Mouse (Mus musculus): ENCODE results near the gene Ptger3.

The Ptger3 gene

DNA sequence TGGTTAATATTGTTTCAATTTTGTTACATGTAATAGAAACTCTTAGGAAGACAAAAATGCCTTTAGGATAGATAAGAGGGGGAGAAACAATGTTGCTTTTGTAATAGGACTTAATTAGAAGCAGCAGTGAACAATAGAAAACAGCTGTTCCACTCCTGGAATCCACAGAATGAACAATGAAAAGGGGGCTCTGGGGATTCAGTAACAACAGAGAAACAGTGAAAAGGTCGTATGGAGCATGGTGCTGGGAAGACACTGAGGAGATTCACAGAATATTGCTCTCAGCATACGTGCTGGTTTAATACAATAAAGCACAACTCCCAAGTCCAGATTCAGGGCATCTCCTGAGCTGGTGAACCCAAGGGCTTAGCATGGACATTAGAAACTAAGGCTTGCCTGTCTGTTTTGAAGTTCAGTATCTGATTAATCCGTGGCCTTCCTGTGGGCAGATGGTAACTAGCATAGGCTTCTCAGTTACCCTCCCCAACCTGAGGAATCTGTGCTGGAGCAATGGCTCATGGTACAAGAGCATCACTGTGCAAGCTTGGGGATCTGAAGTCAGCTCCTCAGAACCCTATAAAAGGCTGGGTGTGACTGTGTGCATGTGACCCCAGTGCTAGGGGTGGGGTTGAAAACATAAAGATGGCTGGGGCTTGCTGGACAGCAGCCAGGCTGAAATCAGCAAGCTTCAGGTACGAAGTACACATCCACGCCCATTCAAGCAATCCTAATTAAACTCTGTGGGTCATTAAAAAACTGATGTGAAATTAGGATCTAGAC, 16.1 kb downstream of the Ptger3 start:
- DNase-seq (ENCODE audit: low spot score in 2 of 2), result no peak

DNA sequence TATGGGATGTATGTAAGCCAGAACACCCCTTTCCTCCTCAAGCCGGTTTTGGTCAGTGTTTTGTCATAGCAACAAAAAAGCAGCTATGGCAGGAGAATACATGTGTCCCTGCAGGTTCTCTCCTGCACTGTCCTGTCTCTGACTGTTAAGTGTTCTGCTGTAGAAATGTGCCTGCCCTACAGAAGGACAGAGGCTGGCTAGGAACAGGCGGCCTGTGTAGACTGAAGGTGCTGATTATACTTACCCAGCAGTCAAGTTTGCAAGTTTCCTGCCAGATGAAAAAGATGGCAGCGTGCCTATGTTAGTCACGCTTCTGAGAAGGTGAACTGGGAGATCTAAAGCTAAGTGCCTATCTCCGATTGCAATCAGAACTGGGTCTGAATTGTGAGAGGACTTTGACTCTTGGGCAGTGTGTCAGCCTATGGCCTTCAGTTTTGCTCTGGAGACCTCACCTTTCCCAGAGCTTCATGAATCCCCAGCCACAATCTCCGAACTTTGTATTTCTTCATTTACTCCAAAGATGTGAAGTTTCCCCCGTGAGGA, 31.2 kb downstream of the Ptger3 start:
- DNase-seq (ENCODE audit: low spot score in 2 of 2), result no peak

DNA sequence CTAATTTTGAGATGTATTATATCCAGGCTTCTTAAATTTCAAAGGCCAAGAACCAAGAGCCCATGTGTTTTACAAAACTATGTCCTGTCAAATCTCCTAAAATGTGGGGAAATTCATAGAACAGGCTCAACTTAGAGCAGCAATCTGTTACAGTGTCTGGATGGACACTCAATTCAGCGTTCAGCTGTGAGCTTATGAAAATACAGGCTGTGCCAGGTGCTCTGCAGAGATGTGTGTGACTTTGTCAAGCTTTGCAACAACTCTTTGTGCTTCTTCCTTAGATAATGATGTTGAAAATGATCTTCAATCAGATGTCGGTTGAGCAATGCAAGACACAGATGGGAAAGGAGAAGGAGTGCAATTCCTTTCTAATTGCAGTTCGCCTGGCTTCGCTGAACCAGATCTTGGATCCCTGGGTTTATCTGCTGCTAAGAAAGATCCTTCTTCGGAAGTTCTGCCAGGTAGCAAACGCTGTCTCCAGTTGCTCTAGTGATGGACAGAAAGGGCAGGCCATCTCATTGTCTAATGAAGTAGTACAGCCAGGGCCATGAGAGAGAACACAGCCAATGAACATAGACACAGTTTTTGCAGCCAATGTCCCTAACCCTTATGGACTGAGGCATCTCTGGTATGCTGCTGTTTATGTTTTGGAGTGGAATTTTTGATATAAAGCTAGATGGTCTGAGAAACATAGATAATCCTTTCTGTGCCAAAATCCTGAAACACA, 38.2 kb downstream of the Ptger3 start:
- DNase-seq (ENCODE audit: low spot score in 2 of 2), result no peak

DNA sequence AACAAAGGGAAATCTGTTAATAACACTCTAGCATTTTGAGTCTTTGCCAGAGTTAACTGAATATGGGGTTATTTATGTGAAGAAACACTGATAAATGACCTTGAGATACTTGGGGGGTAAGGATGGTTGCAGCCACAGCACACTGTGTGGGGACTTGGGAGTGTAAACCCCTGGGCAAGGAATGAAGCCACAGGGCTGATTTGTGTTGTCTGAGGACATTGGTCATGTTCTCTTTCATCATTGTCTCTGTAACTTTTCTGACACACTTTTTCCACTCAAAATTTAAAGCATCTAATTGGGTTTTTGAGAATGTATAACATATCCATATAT, 38.7 kb downstream of the Ptger3 start:
- no peak for DNase-seq (ENCODE audit: low spot score in 2 of 2)

DNA sequence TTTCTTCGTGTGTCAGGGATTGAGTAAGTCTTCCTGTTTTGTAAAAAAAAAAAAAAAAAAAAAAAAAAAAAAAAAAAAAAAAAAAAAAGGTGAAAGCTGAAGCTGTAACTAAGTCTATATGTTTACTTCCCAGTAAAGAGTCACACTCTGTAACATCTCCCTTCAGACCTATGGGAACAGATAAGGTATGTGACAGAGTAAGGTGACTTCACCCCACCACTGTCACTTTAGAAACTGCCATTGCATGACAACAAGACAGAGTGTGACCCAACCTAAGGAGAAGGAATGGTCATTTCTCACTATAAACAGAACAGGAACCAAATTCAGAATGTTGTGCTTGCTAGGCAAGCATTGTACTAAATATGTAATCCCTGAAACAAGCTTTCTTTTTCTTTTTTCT, 46.9 kb downstream of the Ptger3 start:
- no peak for DNase-seq (ENCODE audit: low spot score in 2 of 2)

DNA sequence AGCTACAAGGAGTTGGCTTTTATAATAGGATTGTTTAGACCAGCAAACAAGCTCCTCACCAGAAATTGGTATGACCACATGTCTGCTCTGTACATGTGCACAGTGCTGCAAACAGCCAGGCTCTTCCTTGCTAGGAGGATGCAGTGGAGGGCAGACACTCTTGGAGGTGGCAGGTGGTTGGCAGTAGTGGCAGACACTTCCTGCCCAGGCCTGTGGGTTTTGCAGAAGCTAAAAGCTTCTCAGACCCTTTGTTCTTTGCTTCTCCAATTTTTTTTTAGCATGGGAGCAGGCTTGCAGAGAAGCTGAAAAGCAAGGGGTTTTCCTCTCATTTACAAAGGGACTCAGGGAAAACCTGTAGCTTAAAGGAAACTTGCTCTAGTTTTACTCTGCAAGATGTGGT, 50.3 kb downstream of the Ptger3 start:
- no peak for DNase-seq (ENCODE audit: low spot score in 2 of 2)

DNA sequence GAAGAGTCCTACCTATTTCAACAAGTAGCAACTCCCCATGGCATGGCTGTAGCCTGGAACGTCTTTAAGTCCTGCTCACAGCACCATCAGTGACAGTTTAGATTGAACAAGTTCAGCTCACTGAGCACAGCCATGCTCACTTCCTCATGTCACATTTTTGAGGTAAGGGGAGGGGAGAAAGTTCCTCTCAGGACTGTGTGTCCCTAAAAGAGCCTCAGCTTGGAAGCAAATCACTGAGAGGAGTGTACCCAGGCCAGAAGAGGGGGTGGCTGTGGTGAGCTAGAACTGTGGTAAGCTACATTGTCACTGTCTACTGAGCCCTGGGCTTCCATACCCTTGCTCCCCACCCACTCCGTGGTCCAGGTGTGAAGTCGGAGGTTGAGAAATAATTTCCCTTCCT, 60.7 kb downstream of the Ptger3 start:
- no peak for DNase-seq (ENCODE audit: low spot score in 2 of 2)

DNA sequence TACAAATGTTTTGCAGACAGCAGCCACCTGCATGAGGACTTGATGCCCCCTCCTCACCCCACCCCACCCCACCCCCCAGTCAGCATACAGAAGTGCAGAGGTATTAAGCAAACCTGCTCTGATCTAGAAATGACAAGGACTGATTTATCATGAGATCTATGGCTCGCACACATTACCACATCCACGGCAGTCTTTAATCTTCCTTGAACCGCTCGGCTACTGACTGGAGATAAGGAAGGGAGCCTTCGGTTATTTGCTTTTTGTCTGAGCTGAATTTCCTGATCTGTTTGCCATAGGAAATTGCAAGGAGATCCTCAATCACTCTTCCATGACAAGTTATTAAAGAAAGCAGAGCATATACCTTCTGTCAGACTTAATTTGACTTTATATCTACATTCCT, 64.0 kb downstream of the Ptger3 start:
- no peak for DNase-seq (ENCODE audit: low spot score in 2 of 2)

DNA sequence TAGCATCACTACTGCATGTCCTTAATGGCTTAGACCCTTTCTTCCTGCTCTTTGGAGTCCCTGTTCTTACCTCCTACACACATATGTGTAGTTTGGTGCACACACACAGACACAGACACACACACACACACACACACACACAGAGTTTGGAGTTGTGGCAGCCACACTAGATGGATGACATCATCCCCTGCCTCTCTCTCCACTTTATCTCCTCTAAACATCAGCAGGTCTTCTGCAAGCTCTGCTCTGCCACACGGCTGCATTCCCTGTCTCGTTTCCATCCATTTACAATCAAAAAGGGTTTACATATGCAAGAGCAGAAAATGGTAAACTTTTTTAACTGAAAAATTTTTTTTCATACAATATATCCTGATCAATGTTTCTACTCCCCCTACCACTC, 64.7 kb downstream of the Ptger3 start:
- DNase-seq (ENCODE audit: low spot score in 2 of 2), result no peak

DNA sequence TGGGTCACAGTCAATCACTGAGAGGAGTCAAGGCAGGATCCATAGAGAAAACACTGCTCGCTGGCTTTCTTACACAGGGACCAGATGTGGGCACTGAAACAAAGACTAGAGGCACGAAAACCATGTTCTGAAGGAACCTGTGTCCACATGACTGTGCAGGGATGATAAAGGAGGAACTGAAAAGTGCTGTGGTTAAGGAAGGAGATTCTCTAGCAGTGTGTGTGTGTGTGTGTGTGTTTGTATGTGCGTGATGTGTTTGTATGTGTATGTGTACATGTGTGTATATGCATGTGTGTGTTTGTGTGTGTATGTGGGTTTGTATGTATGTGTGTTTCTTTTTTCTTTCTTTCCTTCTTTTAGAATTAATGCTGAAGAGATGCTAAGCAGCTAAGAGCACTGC, 67.7 kb downstream of the Ptger3 start:
- no peak for DNase-seq (ENCODE audit: low spot score in 2 of 2)

DNA sequence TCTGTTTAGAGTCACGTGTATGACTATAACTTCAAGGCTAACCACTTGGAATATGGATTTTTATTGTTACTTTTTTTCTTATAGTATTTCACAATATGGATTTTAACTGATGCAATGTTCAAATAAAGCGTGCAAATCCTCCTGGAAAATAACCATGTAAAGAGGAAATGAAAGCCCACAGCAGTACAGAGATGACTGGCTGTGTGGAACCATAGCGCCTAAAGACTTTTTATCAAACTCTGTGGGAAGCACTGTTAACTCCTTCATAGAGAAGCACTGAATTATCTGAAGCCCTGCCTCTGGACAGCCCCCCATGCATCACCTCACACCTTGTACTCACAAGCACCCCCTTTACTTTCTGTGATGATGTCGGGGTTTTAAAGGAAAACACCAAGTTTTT, 69.0 kb downstream of the Ptger3 start:
- no peak for DNase-seq (ENCODE audit: low spot score in 2 of 2)

DNA sequence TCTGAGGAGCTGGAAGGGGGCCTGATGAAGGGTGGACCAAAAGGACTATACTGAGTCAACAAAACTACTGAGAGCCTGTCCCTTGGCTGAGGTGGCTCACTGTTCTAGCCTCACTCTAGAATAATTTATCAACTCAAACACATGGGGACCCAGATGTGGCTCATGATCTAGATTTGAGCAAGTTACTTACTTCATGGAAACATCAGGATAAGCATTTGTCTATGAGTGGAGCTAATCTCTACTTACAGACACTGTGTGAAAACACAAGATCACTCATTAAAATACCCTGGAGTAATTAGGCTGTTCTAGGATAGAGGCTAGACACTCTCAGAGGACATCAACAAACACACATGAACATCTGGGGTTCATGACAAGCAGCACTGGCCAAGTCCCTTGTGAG, 70.2 kb downstream of the Ptger3 start:
- DNase-seq (ENCODE audit: low spot score in 2 of 2), result no peak

DNA sequence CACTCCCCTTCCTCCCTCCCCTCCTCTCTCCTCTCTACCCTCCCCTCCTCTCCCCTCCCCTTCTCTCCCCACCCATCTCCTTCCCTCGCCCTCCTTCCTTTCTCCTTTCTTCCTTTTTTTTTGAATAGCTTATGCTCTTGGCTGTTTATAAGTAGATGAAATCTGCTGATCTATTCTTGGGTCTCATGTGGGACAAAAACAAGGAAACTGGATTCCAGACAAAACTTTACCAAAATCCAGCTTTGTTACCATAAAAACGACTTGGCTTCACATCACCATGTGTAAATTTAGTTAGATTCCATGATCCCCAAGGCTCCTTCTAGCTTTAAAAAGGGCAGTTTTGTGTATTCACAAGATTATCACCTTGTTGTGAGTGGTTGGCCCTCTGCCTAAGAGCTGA, 70.6 kb downstream of the Ptger3 start:
- no peak for DNase-seq (ENCODE audit: low spot score in 2 of 2)

DNA sequence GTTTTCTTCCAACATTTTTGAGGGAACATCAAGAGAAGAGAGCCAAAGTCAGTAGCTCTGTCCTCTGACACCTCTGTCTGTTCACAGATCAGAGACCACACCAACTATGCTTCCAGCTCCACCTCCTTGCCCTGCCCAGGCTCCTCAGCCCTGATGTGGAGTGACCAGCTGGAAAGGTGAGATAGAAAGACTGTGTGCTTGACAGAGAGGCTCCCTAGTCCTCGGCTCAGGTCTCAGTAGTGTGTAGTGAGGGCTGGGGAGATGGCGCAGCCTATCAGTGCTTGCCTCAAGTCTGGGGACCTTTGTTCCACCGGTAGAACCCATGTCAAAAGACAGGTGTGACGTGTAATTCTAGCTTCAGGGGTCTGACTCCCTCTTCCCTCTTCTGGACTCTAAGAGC, 74.9 kb downstream of the Ptger3 start:
- DNase-seq (ENCODE audit: low spot score in 2 of 2), result no peak

DNA sequence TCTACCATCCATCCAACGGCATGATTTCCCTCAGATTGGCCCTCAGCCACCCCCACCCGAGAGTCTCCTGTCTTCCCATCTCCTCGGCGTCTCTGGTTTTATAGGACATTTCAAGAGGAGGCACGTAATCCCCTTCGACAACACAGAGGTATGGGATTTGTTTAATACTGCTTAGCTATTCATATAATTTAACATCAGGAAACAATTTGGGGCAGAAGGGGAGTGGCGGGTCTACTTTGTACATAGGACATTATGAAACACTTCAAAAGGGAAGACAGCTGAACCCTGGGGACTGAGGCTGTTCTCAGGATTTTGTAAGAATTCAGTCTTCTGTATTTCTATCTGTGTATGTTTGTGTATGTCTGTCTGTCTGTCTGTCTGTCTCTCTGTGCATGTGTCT, 94.9 kb downstream of the Ptger3 start:
- DNase-seq (ENCODE audit: low spot score in 2 of 2), result no peak

DNA sequence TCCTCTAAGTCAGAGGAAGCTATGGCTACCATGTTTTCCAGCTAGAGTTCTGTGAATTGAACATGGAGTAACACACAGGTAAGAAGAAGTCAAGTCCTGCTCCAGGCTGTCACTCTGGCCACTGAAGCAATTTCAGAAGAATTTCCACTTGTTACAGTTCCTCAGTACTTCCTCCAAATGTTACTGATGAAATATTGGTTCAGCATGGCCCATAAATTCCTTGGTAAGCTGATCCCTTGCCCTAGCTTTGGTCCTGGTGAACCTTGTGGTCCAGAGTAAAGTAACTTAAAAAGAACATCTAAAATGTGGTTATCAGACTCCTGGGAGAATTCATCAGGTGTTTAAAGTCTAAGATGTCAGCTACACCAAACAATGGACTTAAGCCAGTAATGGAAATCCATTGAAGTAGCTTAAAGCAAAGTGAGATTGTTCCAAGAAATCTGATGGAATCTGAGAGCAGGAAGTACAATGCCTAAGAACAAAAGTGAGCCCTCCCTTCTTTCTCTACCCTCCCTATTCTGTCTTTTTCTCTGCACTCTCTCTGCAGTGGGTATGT, 97.9 kb downstream of the Ptger3 start:
- DNase-seq (ENCODE audit: low spot score in 2 of 2), result no peak

DNA sequence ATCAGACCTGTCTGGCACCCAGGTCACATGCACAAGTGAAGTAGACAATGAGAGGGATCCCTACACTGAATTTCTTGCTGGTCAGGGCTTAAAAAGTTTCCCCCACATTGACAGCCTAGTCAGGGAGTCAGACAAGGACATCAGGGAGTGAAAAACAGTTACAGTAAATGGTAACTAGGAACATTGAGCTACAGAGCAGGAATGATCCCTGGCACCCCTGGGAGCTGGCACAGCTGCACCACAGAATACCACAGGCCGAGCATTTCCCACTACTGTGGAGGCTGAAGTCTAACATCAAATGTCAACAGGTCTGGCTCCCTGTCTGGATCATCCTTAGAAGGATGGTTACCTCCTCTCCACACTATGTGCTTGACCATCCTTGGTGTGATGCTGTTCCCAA, 98.8 kb downstream of the Ptger3 start:
- DNase-seq (ENCODE audit: low spot score in 2 of 2), result no peak

DNA sequence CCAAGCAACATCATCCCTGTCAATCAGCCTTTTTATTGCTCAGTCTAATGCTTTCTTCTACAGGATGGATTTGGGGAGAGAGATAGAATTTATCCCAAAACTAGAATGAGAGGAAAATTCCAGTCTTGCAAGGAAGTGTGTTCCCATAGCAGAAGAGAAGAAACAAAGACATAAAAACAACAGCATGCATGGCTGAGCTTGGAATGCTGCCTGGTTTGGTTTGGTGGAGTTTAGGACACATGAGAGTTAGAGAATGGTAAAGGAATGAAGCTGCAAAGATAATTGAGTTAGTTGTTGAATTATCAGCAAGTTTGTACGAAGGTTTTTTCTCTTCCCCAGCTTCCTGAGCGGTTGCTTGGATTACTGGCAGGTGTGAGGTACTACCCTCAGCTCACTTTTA, 99.5 kb downstream of the Ptger3 start:
- DNase-seq (ENCODE audit: low spot score in 2 of 2), result no peak

DNA sequence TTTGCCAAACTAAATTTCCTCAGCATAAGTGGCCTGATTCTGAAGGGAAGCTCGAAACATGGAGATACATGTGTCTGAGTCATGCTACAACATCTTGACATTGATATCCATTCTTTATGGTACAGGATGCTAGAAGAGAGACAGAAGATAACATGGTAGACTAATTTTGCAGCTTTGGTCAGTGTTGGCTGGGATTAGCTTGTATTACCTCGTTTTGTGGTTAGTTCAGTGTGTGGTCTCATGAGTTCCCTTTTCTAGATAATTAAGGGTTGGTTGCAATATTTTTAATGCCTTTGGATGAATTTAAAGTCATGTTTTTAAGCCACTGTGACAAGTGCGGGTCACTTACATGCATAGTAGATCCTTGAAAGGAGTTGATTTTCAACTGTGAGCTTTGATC, 119.4 kb downstream of the Ptger3 start:
- DNase-seq (ENCODE audit: low spot score in 2 of 2), result no peak

DNA sequence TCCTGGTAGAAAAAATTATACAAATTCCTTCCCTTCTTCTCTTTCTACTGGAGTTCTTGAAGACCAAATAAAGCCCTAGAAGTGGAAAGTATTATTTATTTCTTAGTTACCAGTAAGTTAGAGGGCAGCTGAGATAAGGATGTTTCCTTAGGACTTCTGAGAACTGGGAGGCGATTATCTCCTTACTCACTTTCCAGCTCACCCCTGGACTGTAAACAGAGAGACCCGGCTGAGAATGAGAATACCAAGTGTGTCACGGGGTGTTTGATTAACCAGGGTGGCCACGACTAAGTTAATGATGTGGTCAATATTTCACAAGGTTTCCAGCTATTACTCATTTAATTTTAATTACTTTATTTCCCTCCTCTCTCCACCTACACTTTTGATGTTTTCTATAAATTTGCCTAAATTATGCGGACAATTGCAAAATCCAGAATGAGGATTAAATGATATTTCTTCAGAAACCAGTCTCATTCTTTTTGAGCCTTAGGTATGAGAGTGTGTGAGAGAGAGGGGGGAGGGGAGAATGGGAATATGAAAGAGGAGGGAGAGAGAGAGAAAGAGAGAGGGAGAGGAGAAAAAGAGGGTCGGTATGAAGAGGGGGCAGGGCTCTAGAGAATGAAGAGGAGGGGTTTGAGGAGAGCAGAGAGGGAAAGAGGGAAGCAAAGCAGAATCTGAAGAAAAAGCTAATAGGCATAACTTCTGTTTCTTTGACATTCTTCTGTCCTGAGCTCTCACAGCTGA, 121.9 kb downstream of the Ptger3 start:
- DNase-seq (ENCODE audit: low spot score in 2 of 2), result no peak
